Mouse (Mus musculus) layer of hippocampus, postnatal 25 days (tissue): ENCODE data around the gene Gm10251. TPM values are rescaled to one million over a fixed set of nuclear protein-coding genes. Genes with fewer than 3 reads are reported as not detected.
"Not testable (repeated sequence)": the region's sequence is repeated elsewhere in the genome, so short reads cannot be mapped to it uniquely, and the experiment has no call there.

Experiments used
- DNase-seq, 2 experiments: peaks; one replicate each; pipeline ENCODE4 v3.0.0; 2022; ENCODE audit warnings: mixed read lengths in 2 of 2, low spot score in 1 of 2; ENCODE audit errors: extremely low spot score in 1 of 2
- total RNA-seq, 2 experiments: library from RNA; stranded (reverse); gene quantifications; 2 replicates each; pipeline ENCODE4 v1.2.3; 2021

Gene Gm10251
- under 1 TPM in 1 of 2 experiments, not detected in 1; 0.21 TPM for total RNA-seq

DNA sequence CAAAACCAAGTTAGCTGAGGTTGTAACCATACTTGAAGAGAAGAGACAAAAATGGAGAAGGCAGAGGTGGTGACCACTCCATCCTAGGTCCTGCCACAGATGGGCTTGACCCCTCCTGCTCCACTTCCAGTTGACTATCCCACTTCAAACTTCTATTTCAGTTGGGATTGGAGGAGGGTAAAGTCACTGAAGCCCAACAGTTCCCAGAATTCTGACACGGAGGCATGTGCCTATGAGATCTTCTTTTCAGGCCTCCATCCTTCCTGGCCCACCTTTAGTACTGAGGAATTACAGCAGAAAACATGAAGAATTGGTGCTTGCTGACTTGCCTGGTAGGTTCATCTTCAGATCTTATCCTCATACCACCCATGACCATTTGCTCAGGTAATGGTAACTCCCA, at the start of gene Gm10251:
Gene Gm10251, minus strand, starts transcription at position 101 of the 400 bp plus-strand sequence.
- DNase-seq = not testable (repeated sequence)

GRCm38 (mm10) chr14:6720151-6720550, 36.2 kb upstream of the Gm10251 start, which contains the start of gene Gm8050:
Gene Gm8050 (minus strand): TSS chr14:6720251.
- DNase-seq = not testable (repeated sequence)

DNA sequence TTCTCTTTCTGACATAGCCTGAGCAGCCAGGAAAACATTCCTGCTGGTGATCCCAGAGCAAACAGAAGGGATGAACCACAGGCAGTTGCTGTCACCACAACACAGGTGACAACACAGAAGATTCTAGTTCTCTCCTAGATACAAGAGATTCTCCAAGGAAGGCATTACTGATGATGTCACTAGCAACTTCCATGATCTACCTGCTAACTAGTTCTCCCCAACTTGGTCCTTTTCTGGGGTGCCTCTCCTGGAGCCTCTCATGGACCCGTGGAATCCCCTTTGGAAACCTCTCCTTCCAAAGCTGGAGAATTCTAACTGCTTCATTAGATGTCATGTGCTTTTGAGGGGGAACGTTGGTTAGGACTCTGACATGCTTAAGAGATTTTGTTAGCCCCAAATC, 61.7 kb downstream of the Gm10251 start, which contains the start of gene Gm3460:
Gene Gm3460, minus strand, starts transcription at position 101 of the 400 bp plus-strand sequence.
- DNase-seq = not testable (repeated sequence)

DNA sequence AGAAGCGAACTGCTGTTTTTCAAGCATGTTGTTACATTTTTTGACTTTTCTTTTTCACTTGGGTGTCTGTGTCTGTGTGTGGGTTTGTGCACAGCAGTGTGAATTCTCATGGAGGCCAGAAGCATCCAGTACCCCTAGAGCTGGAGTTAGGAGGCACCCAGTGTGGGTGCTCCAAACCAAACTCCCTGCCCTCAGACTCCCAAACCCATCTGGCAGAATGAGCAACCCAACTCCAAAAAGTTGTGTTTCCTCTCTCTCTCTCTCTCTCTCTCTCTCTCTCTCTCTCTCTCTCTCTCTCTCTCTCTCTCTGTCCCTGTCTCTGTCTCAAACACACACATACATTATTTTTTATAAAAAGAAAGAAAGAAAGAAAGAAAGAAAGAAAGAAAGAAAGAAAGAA, 77.5 kb downstream of the Gm10251 start:
- DNase-seq = peak; percentile 2 to 5

- DNase-seq = peak; percentile 4 to 12
Observed at GRCm38 (mm10) chr14:6605004-6605403, 79.0 kb downstream of the Gm10251 start.

- not testable (repeated sequence) for DNase-seq
Observed at GRCm38 (mm10) chr14:6604551-6604950, 79.4 kb downstream of the Gm10251 start.

DNA sequence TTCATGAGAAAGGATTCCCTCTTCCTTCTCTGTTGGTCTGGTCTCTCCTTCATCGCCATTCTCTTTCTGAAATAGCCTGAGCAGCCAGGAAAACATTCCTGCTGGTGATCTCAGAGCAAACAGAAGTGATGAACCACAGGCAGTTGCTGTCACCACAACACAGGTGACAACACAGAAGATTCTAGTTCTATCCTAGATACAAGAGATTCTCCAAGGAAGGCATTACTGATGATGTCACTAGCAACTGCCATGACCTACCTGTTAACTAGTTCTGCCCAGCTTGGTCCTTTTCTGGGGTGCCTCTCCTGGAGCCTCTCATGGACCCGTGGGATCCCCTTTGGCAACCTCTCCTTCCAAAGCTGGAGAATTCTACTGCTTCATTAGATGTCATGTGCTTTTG, 93.5 kb downstream of the Gm10251 start, which contains the start of gene Gm3629:
Gene Gm3629, minus strand, starts transcription at position 101 of the 400 bp plus-strand sequence.
- not testable (repeated sequence) for DNase-seq

Other genes with a start within 250 kb of the Gm10251 start
- not detected for gene Gm3594, start 239.6 kb downstream of the Gm10251 start, total RNA-seq
- gene Gm8356, start 146.9 kb downstream of the Gm10251 start, total RNA-seq = not detected
- gene Gm3629, start 93.6 kb downstream of the Gm10251 start, total RNA-seq = under 1 TPM; 0.52 to 0.98 TPM
- gene Gm3460, start 61.8 kb downstream of the Gm10251 start, total RNA-seq = not detected
- not detected for gene Gm8050, start 36.1 kb upstream of the Gm10251 start, total RNA-seq
- gene Gm3636, start 58.2 kb upstream of the Gm10251 start, total RNA-seq = 1 to 10 TPM; 2.1 to 3.2 TPM
- gene Gm8362, start 90.2 kb upstream of the Gm10251 start, total RNA-seq = not detected
- gene Gm3642, start 156.1 kb upstream of the Gm10251 start, total RNA-seq = not detected
- 1 to 10 TPM in 1 of 2 experiments, under 1 TPM in 1; 0.98 to 2.1 TPM for gene Gm3667, start 205.8 kb upstream of the Gm10251 start, total RNA-seq